Mouse (Mus musculus) lung, embryonic 14.5 days (tissue): ENCODE results near the gene Depdc1b. TPM values are rescaled to one million over a fixed set of nuclear protein-coding genes. Genes with fewer than 3 reads are reported as not detected.

Source experiments
- ATAC-seq: fragments of 200-750 bp; cut with Nextera tagmentation; 2 replicates; pipeline ENCODE4 v1.8.0; 2017; ENCODE audit warnings: mild to moderate bottlenecking, moderate TSS enrichment, moderate library complexity; ENCODE audit not compliant: insufficient read depth
- DNase-seq: peaks from one replicate; pipeline ENCODE4 v3.0.0-alpha.2; 2015
- H3K27ac ChIP-seq: fragments of 300-500 bp; sonication (generic); 2 replicates; pipeline ENCODE4 v1.5.1; 2014; ENCODE audit warnings: low read depth, mild to moderate bottlenecking, moderate library complexity
- H3K27me3 ChIP-seq: fragments of 300-500 bp; sonication (generic); 2 replicates; pipeline ENCODE4 v1.6.1; 2014; ENCODE audit warnings: low read length, control low read depth; ENCODE audit not compliant: insufficient read depth
- H3K36me3 ChIP-seq: fragments of 300-500 bp; sonication (generic); 2 replicates; pipeline ENCODE4 v1.6.1; 2014; ENCODE audit warnings: control low read depth; ENCODE audit not compliant: insufficient read depth
- H3K4me1 ChIP-seq: fragments of 300-500 bp; sonication (generic); 2 replicates; pipeline ENCODE4 v1.6.1; 2014; ENCODE audit warnings: antibody characterized with exemption, control low read depth; ENCODE audit not compliant: insufficient read depth
- H3K4me2 ChIP-seq: fragments of 300-500 bp; sonication (generic); 2 replicates; pipeline ENCODE4 v1.6.1; 2014; ENCODE audit warnings: mild to moderate bottlenecking
- H3K4me3 ChIP-seq: fragments of 300-500 bp; sonication (generic); 2 replicates; pipeline ENCODE4 v1.5.1; 2014; ENCODE audit warnings: low read depth, low read length
- H3K9ac ChIP-seq: fragments of 300-500 bp; sonication (generic); 2 replicates; pipeline ENCODE4 v1.6.1; 2014
- H3K9me3 ChIP-seq: fragments of 300-500 bp; sonication (generic); 2 replicates; pipeline ENCODE4 v1.6.1; 2016; ENCODE audit warnings: low read depth, low read length, control low read depth
- CTCF ChIP-seq: IDR thresholded peaks from 2 replicates; pipeline ENCODE4 v1.5.1; 2016; ENCODE audit warnings: antibody characterized with exemption, low read depth
- WGBS: fragments of 180-500 bp; shearing (Covaris S2); extraction: QIAGEN DNeasy Blood & Tissue Kit; methylation state at CpG from one replicate; pipeline ENCODE4 v1.1.7; 2014; 5-methylcytosine and 5-hydroxymethylcytosine counted together
- polyA plus RNA-seq: library from polyadenylated mRNA; unstranded; fragments of >200 nt; fragmentation: Nextera tagmentation; extraction: Ambion mirVana; gene quantifications from 2 replicates; pipeline ENCODE4 v1.2.1, GENCODE M21; 2014

Depdc1b gene
- polyA plus RNA-seq, 1 experiment from 2014 or later: 20.2 TPM

- no peaks in the 10 kb centered on the region for H3K27me3 ChIP-seq
- 4% methylated on average over 12 of the region's 12 CpGs for WGBS
- TF ChIP-seq CTCF: no peak
- peak; percentile 88 for DNase-seq
- peak overlapping the region; percentile 76 for H3K27ac ChIP-seq
- peak; percentile 86 for ATAC-seq
- H3K9ac ChIP-seq: peak overlapping the region; percentile 7; the same call in 1 of the 2 replicates
- H3K4me1 ChIP-seq: peaks cover 3% of the 10 kb centered on the region; the same call in 1 of the 2 replicates
- H3K9me3 ChIP-seq: no peaks in the 10 kb centered on the region
- peak overlapping the region; percentile 18 for H3K4me3 ChIP-seq
- no peaks in the 10 kb centered on the region for H3K36me3 ChIP-seq
- peak overlapping the region; percentile 55 for H3K4me2 ChIP-seq
Observed at GRCm38 (mm10) chr13:108297350-108298093, 18.6 kb upstream of the Depdc1b start.

- no peak overlapping the region for H3K9ac ChIP-seq
- H3K9me3 ChIP-seq: no peaks in the 10 kb centered on the region
- DNase-seq: no peak
- WGBS: 34% methylated on average over 5 of the region's 5 CpGs
- peaks cover 3% of the 10 kb centered on the region; the same call in 1 of the 2 replicates for H3K4me1 ChIP-seq
- peak overlapping the region; percentile 76 for H3K27ac ChIP-seq
- H3K4me3 ChIP-seq: peak overlapping the region; percentile 18; the same call in 1 of the 2 replicates
- H3K4me2 ChIP-seq: no peak overlapping the region
- no peaks in the 10 kb centered on the region for H3K27me3 ChIP-seq
- no peak for ATAC-seq
- H3K36me3 ChIP-seq: no peaks in the 10 kb centered on the region
- TF ChIP-seq CTCF: no peak
Observed at GRCm38 (mm10) chr13:108298241-108298640, 17.9 kb upstream of the Depdc1b start.

GRCm38 (mm10) chr13:108300346-108300950 lies 15.7 kb upstream of the Depdc1b start:
- Histone ChIP-seq H3K36me3 (no peaks in the 10 kb centered on the region), H3K4me1 (peaks cover 3% of the 10 kb centered on the region; the same call in 1 of the 2 replicates), H3K9me3 (no peaks in the 10 kb centered on the region), H3K4me3 (no peak overlapping the region), H3K4me2 (no peak overlapping the region), H3K27me3 (no peaks in the 10 kb centered on the region), H3K27ac (peak overlapping the region; percentile 68), H3K9ac (no peak overlapping the region)
- peak; percentile 57; the same call in 1 of the 2 replicates for TF ChIP-seq CTCF
- 14% methylated on average over 5 of the region's 5 CpGs for WGBS
- DNase-seq (peak; percentile 73), ATAC-seq (peak; percentile 51)

- 33% methylated on average over 7 of the region's 7 CpGs for WGBS
- H3K27ac ChIP-seq: peak overlapping the region; percentile 42
- no peak overlapping the region for H3K9ac ChIP-seq
- DNase-seq (peak; percentile 52), ATAC-seq (peak; percentile 24)
- no peak overlapping the region for H3K4me3 ChIP-seq
- TF ChIP-seq CTCF: no peak
- peaks cover 3% of the 10 kb centered on the region; the same call in 1 of the 2 replicates for H3K4me1 ChIP-seq
- no peaks in the 10 kb centered on the region for H3K9me3 ChIP-seq
- no peak overlapping the region for H3K4me2 ChIP-seq
- no peaks in the 10 kb centered on the region for H3K36me3 ChIP-seq
- H3K27me3 ChIP-seq: no peaks in the 10 kb centered on the region
Observed at GRCm38 (mm10) chr13:108301411-108301810, 14.7 kb upstream of the Depdc1b start.

GRCm38 (mm10) chr13:108302957-108303675 lies 13.0 kb upstream of the Depdc1b start:
- ATAC-seq (no peak), DNase-seq (peak; percentile 4)
- H3K4me1 ChIP-seq: peaks cover 3% of the 10 kb centered on the region; the same call in 1 of the 2 replicates
- H3K36me3 ChIP-seq: no peaks in the 10 kb centered on the region
- no peaks in the 10 kb centered on the region for H3K27me3 ChIP-seq
- TF ChIP-seq CTCF: no peak
- no peaks in the 10 kb centered on the region for H3K9me3 ChIP-seq
- no peak overlapping the region for H3K27ac ChIP-seq
- 69% methylated on average over 7 of the region's 7 CpGs for WGBS
- H3K4me2 ChIP-seq: no peak overlapping the region
- H3K4me3 ChIP-seq: no peak overlapping the region
- no peak overlapping the region for H3K9ac ChIP-seq

- Histone ChIP-seq H3K27ac (no peak overlapping the region), H3K4me3 (no peak overlapping the region), H3K9me3 (no peaks in the 10 kb centered on the region), H3K4me1 (peaks cover 3% of the 10 kb centered on the region; the same call in 1 of the 2 replicates), H3K9ac (no peak overlapping the region), H3K27me3 (no peaks in the 10 kb centered on the region), H3K36me3 (no peaks in the 10 kb centered on the region), H3K4me2 (no peak overlapping the region)
- no peak for DNase-seq
- 48% methylated on average over 1 of the region's 1 CpGs for WGBS
- ATAC-seq: no peak
- no peak for TF ChIP-seq CTCF
Observed at GRCm38 (mm10) chr13:108303841-108304240, 12.3 kb upstream of the Depdc1b start.
